Mouse (Mus musculus): ENCODE results near the gene Shc4.
A peak's percentile ranks its signal among the peaks of the same experiment; 100 is the strongest.

The Shc4 gene

GRCm38 (mm10) chr2:125684559-125685440, 39.1 kb downstream of the Shc4 start:
- DNase-seq: peak; percentile 20 to 46

DNA sequence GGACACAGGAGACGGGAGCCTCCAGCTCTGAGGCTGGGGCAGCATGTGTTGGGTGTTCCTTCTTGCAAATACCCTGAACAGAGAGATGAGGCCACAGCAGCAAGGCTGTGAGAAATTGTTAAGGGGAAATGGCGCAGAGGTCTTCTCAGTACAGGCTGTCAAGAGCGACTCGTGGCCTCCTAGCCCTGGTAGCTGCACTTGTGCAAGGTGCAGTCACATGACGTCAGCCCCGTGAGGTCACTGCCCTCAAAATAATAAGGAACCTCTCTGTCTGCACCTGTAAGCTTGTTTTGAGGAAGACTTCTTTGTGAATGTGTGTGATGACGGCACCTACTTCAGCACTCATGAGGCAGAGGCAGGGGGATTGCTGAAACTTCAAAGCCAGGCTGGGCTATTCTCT, 40.1 kb downstream of the Shc4 start:
- no peak for DNase-seq

DNA sequence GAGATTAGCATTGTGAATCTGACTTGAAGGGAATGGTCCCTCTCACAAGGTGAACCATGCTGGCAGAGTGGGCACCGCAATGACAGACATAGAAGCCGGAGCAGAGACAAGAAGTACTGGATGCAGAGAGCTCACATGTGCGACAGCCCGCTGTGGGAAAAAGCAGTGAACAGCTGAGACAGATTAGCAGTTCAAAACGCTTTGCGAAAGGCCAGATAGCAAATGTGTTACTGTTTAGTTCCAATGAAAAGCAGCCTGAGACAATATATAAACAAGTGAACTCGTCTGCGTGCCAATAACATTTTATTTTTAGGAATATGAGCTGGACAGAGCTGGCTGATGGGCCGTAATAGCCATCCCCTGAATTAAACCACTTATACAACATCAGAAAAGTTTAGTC, 42.1 kb downstream of the Shc4 start:
- DNase-seq: no peak

- peak; percentile 87 to 93 for DNase-seq
Measured at GRCm38 (mm10) chr2:125672957-125673631, 50.9 kb downstream of the Shc4 start, which contains the start of gene Eid1. TSS of gene Eid1 (plus strand) at chr2:125673095.

DNA sequence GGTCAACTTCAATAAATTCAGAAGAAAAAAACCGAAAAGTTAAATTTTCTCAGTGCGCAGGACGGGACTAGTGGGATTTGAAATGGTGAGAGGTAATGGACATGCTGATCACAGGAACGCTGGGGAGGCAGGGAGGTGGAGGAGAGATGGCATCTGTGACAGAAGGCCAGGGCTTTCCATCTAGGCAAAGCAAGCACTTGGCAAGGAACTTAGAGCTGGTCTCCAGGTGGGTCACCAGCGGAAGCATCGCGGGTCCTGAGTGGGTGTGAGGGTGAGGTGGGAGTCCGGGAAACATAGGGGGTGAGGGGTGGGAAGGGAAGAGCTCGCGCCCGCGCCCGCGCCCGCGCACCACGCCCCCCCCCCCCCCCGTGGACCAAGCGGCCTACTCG, 51.4 kb downstream of the Shc4 start:
- DNase-seq: no peak

DNA sequence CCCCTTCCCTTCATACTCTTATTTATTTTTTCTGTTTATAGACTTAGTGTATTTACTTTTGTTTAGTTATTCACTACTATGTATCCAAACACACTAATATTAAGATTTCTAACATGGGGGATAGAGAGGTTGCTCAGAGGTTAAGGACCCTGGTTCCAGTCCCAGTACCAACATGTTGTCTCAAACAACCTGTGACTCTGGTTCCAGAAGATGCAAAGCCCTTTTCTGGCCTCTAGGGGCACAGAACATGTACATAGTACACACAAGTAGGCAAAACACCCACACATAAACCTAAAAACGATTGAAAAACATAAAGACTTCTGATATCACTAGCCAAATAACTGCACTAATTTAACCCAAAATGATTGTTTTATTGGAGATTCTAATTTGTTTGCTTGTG, 53.1 kb downstream of the Shc4 start:
- DNase-seq: no peak

- DNase-seq: no peak
Measured at GRCm38 (mm10) chr2:125667721-125668120, 56.2 kb downstream of the Shc4 start.

DNA sequence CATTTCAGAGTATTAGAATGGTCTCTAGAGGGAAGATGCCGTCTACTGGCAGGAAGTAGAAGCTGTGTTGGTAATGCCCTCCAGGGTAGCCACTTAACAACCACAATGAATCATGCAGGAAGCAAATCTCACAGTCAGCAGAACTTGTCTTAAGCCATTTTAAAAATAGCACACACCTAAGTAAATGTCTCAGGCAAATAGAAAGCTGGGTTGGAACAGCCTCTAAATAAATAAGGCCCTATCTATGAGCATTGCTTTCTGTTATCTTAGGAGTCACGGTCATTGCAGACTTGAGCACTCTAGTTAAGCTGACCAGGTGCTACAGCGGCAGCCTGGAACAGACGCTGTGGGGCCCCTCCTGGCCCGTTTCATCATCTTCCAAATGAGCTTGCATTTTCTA, 56.8 kb downstream of the Shc4 start:
- no peak for DNase-seq

DNA sequence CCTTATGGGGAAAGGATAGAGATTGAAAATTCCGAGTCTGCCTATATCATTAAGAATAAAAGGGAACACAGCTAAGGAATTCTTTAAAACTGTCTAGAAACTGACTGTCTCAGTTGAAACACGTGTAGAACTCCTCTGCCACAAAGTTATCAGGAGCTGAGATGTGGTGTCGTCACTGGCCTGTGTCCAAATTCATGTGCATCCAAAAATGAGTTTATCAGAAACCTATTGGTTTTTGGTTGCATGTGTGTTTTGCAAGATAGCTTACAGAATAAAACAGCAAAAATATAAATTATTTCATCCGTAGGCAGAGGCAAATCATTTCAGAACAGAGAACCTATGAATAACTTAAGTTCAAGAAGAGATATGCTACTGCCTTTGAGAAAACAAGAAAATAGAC, 57.3 kb downstream of the Shc4 start:
- DNase-seq: no peak

GRCm38 (mm10) chr2:125665909-125666308, 58.0 kb downstream of the Shc4 start:
- DNase-seq: no peak

- DNase-seq: no peak
Measured at GRCm38 (mm10) chr2:125665213-125665612, 58.7 kb downstream of the Shc4 start.

GRCm38 (mm10) chr2:125662517-125662916, 61.4 kb downstream of the Shc4 start:
- DNase-seq: no peak

DNA sequence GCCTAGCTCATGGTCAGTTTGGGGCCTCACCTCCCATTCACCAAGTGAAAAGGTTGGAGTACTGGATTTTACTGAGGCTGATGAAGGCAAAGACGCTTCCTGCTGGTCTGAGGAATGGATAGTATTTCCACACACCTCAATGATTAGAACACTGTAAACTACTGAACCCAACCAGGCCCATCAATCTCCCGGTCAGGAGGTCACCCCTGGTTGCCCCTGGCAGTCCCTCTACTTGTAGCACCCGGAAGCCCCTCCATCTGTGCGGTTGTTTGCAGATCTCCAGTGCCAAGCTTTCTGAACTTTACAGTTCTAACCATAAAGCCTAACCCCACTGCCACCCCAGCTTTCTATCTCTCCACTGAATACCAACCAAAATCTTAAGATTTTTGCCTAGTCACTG, 62.8 kb downstream of the Shc4 start:
- peak in 1 of 2 experiments; percentile 19 for DNase-seq

- DNase-seq: peak; percentile 55 to 69
Measured at GRCm38 (mm10) chr2:125660537-125661130, 63.3 kb downstream of the Shc4 start.

- peak; percentile 73 to 78 for DNase-seq
Measured at GRCm38 (mm10) chr2:125659823-125660536, 64.0 kb downstream of the Shc4 start.

- no peak for DNase-seq
Measured at GRCm38 (mm10) chr2:125655391-125655790, 68.6 kb downstream of the Shc4 start.

- no peak for DNase-seq
Measured at GRCm38 (mm10) chr2:125653286-125653685, 70.7 kb downstream of the Shc4 start.

DNA sequence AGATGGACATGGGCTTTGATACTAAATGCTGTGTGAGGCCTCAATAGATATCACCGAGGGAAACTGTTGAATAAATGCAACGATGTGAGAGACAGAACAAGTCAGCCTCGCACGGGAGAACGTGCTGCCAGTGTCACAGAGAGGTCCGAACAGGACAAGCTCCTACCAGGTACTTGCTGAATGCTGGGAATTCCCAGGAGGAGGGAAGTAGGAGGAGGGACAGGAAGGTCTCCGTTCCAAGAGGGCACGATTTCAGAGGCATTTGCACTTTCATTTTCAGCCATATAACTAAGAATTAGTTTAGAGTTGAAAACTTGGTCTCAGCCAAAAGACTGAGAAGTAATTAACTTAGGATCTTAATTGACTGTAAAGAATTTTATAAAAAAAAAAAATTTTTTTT, 72.4 kb downstream of the Shc4 start:
- no peak for DNase-seq

GRCm38 (mm10) chr2:125650742-125651352, 73.1 kb downstream of the Shc4 start:
- DNase-seq: peak; percentile 19 to 25

- no peak for DNase-seq
Measured at GRCm38 (mm10) chr2:125650038-125650437, 73.9 kb downstream of the Shc4 start.

GRCm38 (mm10) chr2:125644912-125645311, 79.0 kb downstream of the Shc4 start:
- DNase-seq: no peak

DNA sequence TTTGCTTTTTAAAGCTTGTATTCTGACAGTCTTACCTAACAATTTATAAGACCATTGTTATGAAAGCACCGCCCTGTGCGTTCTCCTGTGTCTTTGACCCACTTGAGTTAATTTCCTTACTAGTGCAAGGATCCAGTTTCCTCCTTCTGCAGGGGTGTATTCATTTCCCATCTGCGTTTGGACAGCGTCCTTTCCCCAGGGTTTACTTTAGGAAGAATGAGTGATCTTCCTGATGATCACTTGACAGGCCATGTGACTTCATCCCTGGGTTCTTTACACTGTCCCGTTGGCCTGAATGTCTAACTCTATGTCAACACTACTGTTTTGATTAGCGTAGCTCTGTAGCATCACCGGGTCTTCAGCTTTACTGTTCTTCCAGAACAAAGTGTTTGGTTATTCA, 86.6 kb downstream of the Shc4 start:
- no peak for DNase-seq

DNA sequence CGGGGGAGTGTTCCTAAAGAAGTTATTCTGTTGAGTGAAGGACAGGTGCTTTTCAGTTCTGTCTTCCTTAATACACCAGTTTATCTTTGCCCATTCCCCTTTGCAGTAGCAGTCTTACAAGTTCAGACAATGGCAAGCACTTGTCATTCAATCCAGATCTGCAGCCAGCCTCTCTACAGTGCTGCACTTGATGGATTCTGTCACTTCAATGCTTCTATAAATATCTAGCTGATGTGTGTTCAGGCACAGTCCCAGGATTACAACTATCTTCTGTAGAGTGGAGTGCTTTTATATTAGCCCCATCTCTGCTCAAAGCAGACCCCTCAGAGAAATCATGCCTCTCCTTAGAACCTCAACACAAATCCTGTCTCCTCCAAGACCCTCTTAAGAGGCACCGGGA, 93.9 kb downstream of the Shc4 start:
- no peak for DNase-seq
